Mouse (Mus musculus) lung, postnatal 36 days (tissue): Measurements from ENCODE around the gene Hemk1.
"Not testable (repeated sequence)": the region's sequence is repeated elsewhere in the genome, so short reads cannot be mapped to it uniquely, and the experiment has no call there.

ENCODE experiments used
- DNase-seq: peaks from one replicate; pipeline ENCODE4 v3.0.0; 2022; ENCODE audit warnings: mixed read lengths

Hemk1 gene

DNA sequence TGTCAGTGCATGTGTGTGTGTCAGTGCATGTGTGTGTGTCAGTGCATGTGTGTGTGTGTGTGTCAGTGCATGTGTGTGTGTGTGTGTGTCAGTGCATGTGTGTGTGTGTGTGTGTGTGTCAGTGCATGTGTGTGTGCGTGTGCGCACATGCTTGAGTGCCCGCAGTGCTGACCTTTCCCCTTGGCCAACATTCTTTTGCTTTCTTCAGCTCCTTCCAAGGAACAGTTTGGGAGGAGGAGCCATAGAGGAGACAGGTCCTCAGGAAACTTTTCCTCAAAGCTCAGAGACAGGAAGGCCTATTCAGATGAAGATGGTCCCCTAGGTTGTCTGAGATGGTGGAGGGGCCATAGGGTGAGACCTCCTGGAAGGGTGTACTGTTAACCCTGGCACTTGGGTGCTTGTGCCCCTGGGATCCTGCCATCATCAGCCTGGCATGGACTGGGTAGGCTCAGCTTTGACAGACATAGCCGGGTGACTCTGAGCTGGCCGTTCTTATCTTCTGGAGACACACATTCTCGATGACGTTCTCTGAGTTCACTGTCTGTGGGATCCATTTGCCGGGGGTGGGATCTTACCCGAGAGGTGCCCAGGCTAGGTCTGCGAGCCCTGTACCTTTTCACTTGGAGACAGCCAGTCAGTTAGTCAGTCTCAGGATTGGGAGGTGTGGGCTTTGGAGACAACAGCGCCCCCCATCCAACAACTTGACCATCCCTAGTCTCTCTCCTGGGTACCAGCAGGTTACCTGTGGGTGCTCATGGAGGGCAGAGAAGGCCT, 30.9 kb downstream of the Hemk1 start:
- no peak for DNase-seq

- DNase-seq: not testable (repeated sequence)
Observed at GRCm38 (mm10) chr9:107306673-107307072, 31.5 kb downstream of the Hemk1 start.

DNA sequence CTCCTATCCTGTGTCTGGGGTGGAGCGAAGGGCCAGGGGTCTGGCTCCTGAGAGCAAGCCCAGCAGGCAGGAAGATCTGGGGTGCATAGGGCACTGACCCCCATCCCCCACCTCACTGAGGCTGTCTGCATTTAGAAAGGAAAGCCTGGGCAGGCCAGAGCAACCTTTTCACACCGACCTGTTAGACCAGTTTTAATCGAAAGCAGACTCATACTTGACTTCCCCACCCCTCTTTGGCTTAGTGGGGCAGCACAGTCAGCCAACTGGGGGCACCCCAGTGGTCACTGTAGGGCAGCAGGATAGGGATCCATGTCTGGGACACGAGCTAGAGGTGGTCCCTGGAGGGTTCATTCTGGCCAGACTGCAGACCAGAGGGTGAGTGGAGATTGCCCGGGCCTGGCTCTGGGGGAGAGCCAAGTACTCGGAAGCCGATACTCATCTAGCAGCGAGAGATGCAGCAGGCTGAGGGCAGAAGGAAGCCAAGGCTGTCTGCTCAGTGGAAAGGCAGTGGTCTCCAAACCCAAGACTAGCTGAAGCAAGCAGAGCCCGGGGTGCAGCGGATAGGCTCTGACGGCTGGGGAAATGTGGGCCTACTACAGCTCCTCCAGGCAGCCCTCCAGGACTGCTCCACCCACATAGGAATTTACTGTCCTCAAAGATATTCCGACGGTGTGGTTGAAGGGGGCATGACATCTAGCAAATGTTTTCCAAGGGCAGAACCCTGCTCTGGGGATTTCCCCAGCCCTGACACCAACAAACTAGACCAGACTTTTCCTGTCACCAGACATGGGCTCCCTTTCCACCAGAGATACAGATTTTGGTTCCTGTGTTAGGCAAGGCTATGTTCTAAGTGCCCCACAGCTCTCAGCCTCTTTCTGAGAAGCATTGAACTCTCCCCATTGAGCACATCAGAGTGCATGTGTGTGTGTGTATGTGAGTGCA, 32.3 kb downstream of the Hemk1 start:
- DNase-seq: peak; percentile 78

GRCm38 (mm10) chr9:107305012-107305411, 33.1 kb downstream of the Hemk1 start:
- no peak for DNase-seq

- no peak for DNase-seq
Observed at GRCm38 (mm10) chr9:107304383-107304782, 33.8 kb downstream of the Hemk1 start.

DNA sequence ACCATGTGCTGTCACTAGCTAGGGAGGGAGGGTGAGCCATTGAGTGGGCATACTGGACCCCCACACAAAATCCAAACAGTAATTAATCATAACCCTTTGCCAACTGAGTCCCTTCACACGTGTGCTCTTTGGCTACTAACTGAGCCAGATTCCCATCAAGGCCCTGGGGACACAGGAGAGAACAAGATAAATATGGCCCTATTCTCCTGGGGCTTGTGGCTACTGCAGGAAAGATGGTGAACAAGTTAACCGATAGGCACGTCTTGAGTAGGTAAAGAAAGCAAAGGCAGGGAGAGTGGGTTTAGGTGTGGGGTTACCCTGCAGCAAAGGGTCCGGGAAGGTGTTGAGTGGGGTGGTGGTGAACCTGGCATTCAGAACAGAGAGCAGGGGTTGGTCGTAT, 34.2 kb downstream of the Hemk1 start:
- DNase-seq: no peak

- DNase-seq: no peak
Observed at GRCm38 (mm10) chr9:107303121-107303820, 34.9 kb downstream of the Hemk1 start.

GRCm38 (mm10) chr9:107302592-107302991, 35.6 kb downstream of the Hemk1 start:
- DNase-seq: peak; percentile 45

- DNase-seq: peak; percentile 77
Observed at GRCm38 (mm10) chr9:107301554-107302331, 36.4 kb downstream of the Hemk1 start.

GRCm38 (mm10) chr9:107300224-107300973, 37.8 kb downstream of the Hemk1 start:
- DNase-seq: no peak

DNA sequence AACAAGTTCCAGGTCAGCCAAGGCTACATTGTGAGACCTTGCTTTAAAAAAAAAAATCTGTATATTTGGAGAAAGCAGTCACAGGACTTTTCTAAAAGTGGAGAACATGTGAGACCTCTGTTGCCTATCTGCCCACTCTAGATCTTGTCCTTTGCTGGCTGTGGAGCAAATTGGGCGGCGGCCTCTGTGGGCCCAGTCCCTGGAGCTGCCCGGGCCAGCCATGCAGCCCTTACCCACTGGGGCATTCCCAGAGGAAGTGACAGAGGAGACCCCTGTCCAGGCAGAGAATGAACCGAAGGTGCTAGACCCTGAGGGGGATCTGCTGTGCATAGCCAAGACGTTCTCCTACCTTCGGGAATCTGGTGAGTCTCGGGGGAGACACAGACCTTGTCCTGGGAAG, 38.4 kb downstream of the Hemk1 start:
- no peak for DNase-seq

DNA sequence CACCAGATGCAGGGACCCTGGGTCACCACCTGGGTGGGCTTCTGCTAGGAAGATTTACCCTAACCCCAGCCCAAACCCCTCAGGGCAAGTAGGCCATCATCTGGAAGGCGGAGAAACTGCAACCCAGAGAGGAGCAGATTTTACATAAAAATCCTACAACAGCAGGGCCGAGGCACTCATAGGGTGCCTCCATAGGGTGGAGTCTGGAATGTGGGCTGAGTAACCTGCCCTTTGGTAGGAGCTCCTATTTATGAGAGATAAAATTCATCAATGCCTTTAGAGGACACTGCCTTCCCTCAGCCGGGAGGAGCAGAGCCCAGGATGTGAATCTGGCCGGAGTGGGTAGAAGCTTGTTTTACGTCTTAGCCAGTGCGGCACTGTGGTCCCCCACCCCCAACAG, 39.3 kb downstream of the Hemk1 start:
- no peak for DNase-seq

DNA sequence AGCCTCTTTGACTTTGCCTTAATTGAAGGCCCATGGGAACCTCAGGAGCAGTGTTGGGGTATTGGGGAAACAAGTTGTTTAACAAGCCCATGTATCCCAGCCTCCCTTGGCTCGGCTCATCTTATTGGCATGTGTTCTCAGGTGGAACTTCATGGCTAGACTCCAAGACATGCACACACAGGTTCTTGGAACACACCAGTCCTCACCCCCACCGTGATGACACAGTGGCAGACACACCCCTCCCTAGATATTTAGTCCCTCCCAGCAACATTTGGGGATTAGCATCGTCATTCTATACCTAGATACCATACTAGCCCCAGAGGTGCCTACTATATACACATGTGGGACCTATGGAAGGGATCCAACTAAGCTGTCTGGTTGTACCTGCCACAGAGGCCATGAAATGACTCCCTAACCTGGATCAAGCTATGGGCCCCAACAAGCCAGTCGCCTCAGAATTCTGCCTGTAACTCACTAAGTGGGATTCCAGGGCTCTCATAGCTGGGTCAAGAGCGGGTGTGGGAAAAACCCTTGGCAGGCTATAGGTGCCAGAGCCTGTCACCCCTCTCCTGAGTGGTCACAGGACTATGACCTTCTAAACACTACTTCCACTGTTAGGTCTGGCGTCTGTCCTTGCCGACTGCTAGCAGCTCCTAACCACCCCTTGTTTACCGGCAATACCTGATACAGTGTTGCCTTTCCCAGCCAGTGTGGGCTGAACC, 39.9 kb downstream of the Hemk1 start:
- peak; percentile 87 for DNase-seq

DNA sequence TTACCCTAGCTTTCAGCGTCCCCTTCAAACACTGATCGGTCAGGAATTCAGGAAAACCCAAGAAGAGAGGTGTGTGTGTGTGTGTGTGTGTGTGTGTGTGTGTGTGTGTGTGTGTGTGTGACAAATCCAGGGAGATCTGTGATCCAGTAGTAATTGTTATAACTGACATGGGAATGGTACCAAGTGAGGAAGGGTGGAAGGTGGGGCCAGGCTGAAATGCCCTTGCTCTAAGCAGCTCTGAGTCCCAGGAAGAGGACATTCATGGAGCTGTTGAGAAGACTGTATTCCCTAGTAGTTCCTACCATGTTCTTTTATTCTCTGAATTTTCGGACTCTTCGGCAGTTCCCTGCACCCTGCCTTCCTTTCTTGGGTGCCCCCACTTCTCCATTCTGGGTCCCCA, 40.5 kb downstream of the Hemk1 start:
- peak; percentile 54 for DNase-seq

GRCm38 (mm10) chr9:107297059-107297458, 41.1 kb downstream of the Hemk1 start:
- peak; percentile 60 for DNase-seq

DNA sequence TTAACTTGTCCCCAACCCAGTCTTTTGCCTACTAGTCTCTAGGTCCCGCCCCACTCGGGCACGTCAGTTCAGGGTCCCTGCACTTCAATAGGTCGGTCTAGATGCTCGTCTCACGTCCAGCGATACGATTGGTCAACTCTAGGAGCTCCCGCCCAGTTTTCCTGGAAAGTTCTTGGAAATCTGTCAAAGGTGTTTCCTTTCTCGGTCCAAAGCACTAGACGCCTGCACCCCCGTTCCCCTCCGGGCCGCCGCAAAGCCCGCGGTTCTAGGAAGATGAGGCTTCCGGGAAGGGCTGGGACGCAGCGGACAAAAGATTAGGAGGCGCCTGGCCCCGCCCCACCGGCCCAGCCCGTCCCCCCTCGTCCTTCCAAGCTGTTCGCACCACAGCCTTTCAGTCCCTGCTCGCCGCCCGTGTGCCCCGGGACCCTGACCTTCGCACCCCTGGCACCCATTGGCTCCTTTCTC, 41.6 kb downstream of the Hemk1 start:
- peak; percentile 98 for DNase-seq

DNA sequence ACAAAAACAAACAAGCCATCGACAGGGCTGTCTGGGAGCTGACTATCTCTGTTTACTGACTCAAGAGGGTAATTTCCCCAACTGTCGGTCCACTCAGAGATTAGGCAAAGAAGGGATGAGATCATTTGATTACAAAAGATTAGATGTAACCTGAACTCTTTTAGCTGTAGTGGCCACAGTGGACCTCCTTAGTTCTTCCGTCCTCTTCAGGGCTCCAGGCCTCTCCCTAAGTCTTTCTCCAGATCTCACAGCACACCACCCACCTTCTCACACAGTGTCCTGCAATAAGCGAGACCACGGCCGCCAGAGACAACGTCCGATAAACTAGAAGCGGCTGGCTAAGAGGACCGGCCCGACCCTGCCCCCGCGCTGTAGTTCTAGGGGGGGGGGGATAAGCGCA, 42.1 kb downstream of the Hemk1 start:
- peak; percentile 59 for DNase-seq

DNA sequence AAGGTAGTCTGAATTCAATTTTAAA, 42.3 kb downstream of the Hemk1 start, which contains the start of gene Cish:
Cish (plus strand) TSS at position 11 of the 25 bp plus-strand sequence.
- DNase-seq: no peak

- peak; percentile 78 for DNase-seq
Observed at GRCm38 (mm10) chr9:107295616-107296015, 42.5 kb downstream of the Hemk1 start.

- DNase-seq: peak; percentile 92
Observed at GRCm38 (mm10) chr9:107294249-107294648, 43.9 kb downstream of the Hemk1 start.

DNA sequence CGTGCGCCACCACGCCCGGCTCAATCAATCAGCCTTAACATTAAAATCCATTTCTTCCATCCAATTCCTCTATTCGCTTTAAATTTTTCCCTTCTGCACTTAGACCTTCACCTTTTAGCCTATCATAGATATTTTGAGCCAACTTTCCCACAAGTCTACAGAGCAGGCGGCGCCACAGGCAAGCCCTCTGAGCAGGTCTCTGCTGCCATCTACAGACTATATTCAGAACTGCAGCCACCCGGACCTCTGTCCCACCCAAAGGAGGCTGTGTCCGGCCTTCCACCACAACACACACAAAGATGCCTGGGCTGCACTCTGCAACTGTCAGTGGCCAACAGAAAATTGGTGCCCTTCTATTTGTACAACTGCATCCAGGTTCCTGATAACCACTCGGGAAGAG, 47.3 kb downstream of the Hemk1 start:
- peak; percentile 89 for DNase-seq
